Mouse (Mus musculus): Measurements from ENCODE around the gene Hnrnpa3. TPM values are rescaled to one million over a fixed set of nuclear protein-coding genes. Genes with fewer than 3 reads are reported as not detected.

Gene Hnrnpa3
- polyA plus RNA-seq, 1 experiment from 2014 or later, result 139 TPM

DNA sequence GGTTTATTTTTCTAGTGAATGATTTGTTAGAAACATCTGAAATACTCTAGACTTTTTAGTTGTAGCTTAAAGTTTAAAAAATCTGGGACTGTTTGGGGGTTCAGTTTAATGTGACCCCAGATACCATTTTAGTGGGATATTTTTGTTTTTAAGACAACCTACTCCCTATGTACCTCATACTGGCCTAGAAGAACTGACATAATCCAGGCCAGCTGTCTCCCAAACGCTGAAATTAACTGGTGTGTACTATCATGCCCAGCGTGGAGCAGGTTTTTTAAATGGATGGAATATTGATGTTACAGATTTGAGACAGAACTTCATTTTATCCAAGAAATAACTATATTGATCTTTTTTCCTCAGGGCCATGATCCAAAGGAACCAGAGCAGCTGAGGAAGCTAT is 2.0 kb downstream of the Hnrnpa3 start:
- Histone ChIP-seq H3K27ac (ENCODE audit: low read length) (no peak overlapping the region; the same call in 1 of the 2 replicates), H3K9me3 (replicated peaks; ENCODE audit: control insufficient read depth, low read length) (no peaks in the 10 kb centered on the region), H3K36me3 (ENCODE audit: control insufficient read depth, insufficient read depth) (peaks cover 22% of the 10 kb centered on the region), H3K4me2 (ENCODE audit: low read depth, low read length) (peak overlapping the region; percentile 86), H3K27me3 (ENCODE audit: control insufficient read depth, insufficient read depth, low read length) (no peaks in the 10 kb centered on the region), H3K9ac (ENCODE audit: low read length) (peak overlapping the region; percentile 99), H3K4me3 (ENCODE audit: low read length) (peak overlapping the region; percentile 93), H3K4me1 (ENCODE audit: control insufficient read depth, insufficient read depth, low read length) (peaks cover 16% of the 10 kb centered on the region)
- 18% methylated on average over 2 of the region's 2 CpGs for WGBS
- no peak for ATAC-seq (replicated peaks; ENCODE audit: extremely low read depth, insufficient read depth, low FRiP score)

DNA sequence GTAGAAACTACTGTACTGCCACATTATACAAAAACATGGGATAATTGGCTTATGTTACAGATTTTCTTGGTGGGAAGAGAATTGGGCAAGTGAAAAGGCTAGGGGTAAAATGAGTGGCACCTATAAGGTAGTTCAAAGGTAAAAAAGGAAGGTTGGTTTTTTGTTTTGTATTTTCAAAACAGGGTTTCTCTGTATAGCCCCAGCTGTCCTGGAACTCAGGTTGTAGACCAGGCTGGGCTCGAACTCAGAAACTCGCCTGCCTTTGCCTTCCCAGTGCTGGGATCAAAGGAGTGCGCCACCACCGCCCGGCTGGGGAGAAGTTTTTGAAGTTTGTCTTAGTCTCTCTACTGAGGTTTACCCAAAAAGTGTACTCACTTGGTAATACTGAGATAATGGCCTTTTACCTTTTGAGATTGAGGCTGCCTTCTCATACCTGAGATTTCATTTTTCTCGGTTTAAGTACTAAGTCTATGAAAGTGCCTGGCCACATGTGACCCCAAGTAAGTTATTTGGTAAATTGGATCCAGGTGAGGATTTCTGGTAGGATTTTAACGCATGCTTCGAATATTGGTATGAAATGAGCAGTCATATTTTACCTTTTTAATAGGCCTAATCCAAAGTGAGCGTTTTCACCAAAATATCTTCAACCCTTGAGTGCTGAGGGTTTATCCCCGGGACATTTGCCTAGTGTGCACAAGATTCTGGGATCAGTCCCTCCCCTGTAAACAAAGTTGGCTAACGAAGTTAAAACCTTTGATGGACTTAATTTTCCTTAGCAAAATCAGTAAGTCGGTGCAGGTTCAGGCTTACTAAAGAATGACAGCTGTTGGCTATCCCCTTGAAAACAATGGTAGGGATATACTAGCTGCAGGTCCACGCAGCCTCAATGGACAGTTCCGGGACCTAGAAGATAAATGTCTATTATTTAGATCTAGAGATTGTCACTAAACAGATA is 10.7 kb downstream of the Hnrnpa3 start:
- no peaks in the 10 kb centered on the region for H3K27me3 ChIP-seq (ENCODE audit: control insufficient read depth, insufficient read depth, low read length)
- no peak overlapping the region for H3K4me2 ChIP-seq (ENCODE audit: low read depth, low read length)
- H3K9ac ChIP-seq (ENCODE audit: low read length), result no peak overlapping the region
- H3K4me1 ChIP-seq (ENCODE audit: control insufficient read depth, insufficient read depth, low read length), result no peaks in the 10 kb centered on the region
- no peak overlapping the region for H3K4me3 ChIP-seq (ENCODE audit: low read length)
- peaks cover 2% of the 10 kb centered on the region; the same call in 1 of the 2 replicates for H3K36me3 ChIP-seq (ENCODE audit: control insufficient read depth, insufficient read depth)
- WGBS, result 46% methylated on average over 14 of the region's 14 CpGs
- no peaks in the 10 kb centered on the region for H3K9me3 ChIP-seq (replicated peaks; ENCODE audit: control insufficient read depth, low read length)
- no peak overlapping the region for H3K27ac ChIP-seq (ENCODE audit: low read length)
- no peak for ATAC-seq (replicated peaks; ENCODE audit: extremely low read depth, insufficient read depth, low FRiP score)

DNA sequence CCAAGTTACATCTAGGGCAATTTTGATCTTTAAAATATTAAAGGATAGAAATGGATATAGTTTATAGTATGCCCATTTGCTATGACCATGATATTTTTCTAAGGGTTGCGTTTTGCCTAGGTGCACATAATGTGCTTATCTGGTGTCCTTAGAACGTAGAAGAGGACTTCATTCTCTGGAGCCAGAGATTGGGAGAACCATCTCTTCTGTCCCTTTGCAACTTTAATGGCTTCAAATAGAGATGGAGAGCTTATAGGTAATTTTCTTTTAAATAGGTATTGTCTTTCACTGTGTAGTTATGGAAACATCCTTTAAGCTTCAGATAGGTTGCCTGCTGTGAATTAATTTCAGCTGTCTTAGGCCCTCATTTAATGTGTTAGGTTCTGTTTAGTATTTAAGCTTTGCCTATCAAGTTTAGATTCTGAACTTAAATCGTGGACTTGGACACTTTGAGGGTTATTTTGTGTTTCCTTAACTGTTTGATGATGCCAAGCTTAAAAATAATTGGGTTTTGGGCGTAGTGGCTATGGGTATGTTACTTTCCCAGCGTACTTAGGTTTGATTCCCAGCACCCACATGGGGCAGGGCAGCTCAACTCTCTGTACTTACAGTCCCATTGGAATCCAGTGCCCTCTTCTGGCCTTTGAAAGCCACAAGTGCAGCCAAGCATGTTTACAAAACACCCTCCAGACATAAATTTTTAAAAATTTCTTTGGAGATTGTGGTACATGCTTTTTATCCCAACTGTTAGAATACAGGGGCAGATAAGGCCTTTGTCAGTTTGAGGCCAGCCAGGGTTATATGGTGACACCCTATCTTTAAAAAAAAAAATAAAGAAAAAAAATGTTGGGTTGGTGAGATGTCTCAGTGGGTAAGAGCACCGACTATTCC is 11.6 kb downstream of the Hnrnpa3 start:
- H3K4me1 ChIP-seq (ENCODE audit: control insufficient read depth, insufficient read depth, low read length), result no peaks in the 10 kb centered on the region
- no peak overlapping the region for H3K4me3 ChIP-seq (ENCODE audit: low read length)
- H3K27ac ChIP-seq (ENCODE audit: low read length), result no peak overlapping the region
- no peaks in the 10 kb centered on the region for H3K9me3 ChIP-seq (replicated peaks; ENCODE audit: control insufficient read depth, low read length)
- H3K4me2 ChIP-seq (ENCODE audit: low read depth, low read length), result no peak overlapping the region
- peaks cover 4% of the 10 kb centered on the region for H3K36me3 ChIP-seq (ENCODE audit: control insufficient read depth, insufficient read depth)
- ATAC-seq (replicated peaks; ENCODE audit: extremely low read depth, insufficient read depth, low FRiP score), result no peak
- H3K9ac ChIP-seq (ENCODE audit: low read length), result no peak overlapping the region
- H3K27me3 ChIP-seq (ENCODE audit: control insufficient read depth, insufficient read depth, low read length), result no peaks in the 10 kb centered on the region
- WGBS, result 79% methylated on average over 6 of the region's 6 CpGs

DNA sequence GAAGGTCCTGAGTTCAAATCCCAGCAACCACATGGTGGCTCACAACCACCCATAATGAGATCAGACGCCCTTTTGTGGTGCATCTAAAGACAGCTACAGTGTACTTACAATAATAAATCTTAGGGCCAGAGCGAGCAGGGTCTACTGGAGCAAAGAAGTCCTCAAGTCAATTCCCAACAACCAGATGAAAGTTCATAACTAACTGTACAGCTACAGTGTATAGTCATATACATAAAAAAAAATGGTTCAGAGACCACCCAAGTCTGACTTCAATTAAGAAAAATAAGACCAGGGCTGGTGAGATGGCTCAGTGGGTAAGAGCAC is 12.2 kb downstream of the Hnrnpa3 start:
- 0 out of 2 replicates have a peak, but pooled peaks have one; percentile 25 for ATAC-seq (replicated peaks; ENCODE audit: extremely low read depth, insufficient read depth, low FRiP score)
- Histone ChIP-seq H3K4me2 (ENCODE audit: low read depth, low read length) (no peak overlapping the region), H3K4me1 (ENCODE audit: control insufficient read depth, insufficient read depth, low read length) (no peaks in the 10 kb centered on the region), H3K27ac (ENCODE audit: low read length) (no peak overlapping the region), H3K36me3 (ENCODE audit: control insufficient read depth, insufficient read depth) (peaks cover 8% of the 10 kb centered on the region), H3K27me3 (ENCODE audit: control insufficient read depth, insufficient read depth, low read length) (no peaks in the 10 kb centered on the region), H3K4me3 (ENCODE audit: low read length) (no peak overlapping the region), H3K9ac (ENCODE audit: low read length) (no peak overlapping the region), H3K9me3 (replicated peaks; ENCODE audit: control insufficient read depth, low read length) (no peaks in the 10 kb centered on the region)
- WGBS, result 83% methylated on average over 2 of the region's 2 CpGs

DNA sequence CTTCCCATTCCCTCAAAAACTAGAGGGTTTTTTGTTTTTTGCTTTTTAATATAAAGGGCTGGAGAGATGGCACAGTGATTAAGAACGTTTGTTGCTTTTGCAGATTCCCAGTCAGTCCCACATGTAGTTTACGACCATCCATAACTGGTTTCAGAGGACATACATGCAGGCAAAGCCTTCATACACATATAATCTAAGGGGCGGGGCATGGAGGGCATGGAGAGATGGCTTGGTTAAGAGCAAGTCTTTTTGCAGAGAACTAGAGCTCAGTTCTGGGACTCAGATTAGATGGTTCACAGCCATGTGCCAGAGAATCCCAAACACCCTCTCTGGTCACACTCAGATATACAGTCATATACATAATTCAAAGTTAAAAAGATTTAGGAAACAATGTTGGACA is 13.5 kb downstream of the Hnrnpa3 start:
- H3K4me3 ChIP-seq (ENCODE audit: low read length), result no peak overlapping the region

DNA sequence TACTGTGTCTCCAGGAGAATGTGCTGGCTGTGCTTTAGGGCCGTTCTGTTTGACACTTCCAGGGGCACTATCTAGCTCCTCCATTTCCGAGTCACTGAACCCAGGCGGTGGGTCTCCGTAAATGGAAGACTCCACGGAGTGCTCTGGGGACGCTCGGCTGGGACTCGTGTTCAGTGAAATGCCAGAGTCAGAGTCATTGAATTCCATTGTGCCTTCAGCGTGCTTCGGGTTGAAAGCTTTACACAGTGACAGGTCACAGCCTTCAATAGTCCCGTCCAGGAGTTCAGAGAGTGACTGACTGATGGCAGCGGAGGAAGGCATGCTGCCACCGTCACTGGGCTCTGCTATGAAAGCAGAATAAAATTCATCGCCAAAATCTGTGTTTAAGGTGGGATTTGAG is 17.5 kb downstream of the Hnrnpa3 start:
- H3K27me3 ChIP-seq (ENCODE audit: control insufficient read depth, insufficient read depth, low read length), result no peaks in the 10 kb centered on the region
- WGBS, result 52% methylated on average over 14 of the region's 14 CpGs
- peaks cover 13% of the 10 kb centered on the region for H3K4me1 ChIP-seq (ENCODE audit: control insufficient read depth, insufficient read depth, low read length)
- H3K9ac ChIP-seq (ENCODE audit: low read length), result 0 out of 2 replicates have a peak overlapping the region, but pooled peaks have one; percentile 15
- ATAC-seq (replicated peaks; ENCODE audit: extremely low read depth, insufficient read depth, low FRiP score), result peak; percentile 80
- no peaks in the 10 kb centered on the region for H3K9me3 ChIP-seq (replicated peaks; ENCODE audit: control insufficient read depth, low read length)
- H3K27ac ChIP-seq (ENCODE audit: low read length), result peak overlapping the region; percentile 73
- H3K36me3 ChIP-seq (ENCODE audit: control insufficient read depth, insufficient read depth), result peaks cover 29% of the 10 kb centered on the region
- no peak overlapping the region for H3K4me3 ChIP-seq (ENCODE audit: low read length)
- H3K4me2 ChIP-seq (ENCODE audit: low read depth, low read length), result no peak overlapping the region

More for the DNA sequence above, 13.5 kb downstream of the Hnrnpa3 start:
- ATAC-seq (replicated peaks; ENCODE audit: extremely low read depth, insufficient read depth, low FRiP score), result no peak
- Histone ChIP-seq H3K36me3 (ENCODE audit: control insufficient read depth, insufficient read depth) (peaks cover 18% of the 10 kb centered on the region), H3K9me3 (replicated peaks; ENCODE audit: control insufficient read depth, low read length) (no peaks in the 10 kb centered on the region), H3K27me3 (ENCODE audit: control insufficient read depth, insufficient read depth, low read length) (no peaks in the 10 kb centered on the region), H3K27ac (ENCODE audit: low read length) (no peak overlapping the region), H3K4me1 (ENCODE audit: control insufficient read depth, insufficient read depth, low read length) (peaks cover 4% of the 10 kb centered on the region; the same call in 1 of the 2 replicates), H3K9ac (ENCODE audit: low read length) (no peak overlapping the region), H3K4me2 (ENCODE audit: low read depth, low read length) (no peak overlapping the region)
- WGBS, result 65% methylated on average over 3 of the region's 3 CpGs

DNA sequence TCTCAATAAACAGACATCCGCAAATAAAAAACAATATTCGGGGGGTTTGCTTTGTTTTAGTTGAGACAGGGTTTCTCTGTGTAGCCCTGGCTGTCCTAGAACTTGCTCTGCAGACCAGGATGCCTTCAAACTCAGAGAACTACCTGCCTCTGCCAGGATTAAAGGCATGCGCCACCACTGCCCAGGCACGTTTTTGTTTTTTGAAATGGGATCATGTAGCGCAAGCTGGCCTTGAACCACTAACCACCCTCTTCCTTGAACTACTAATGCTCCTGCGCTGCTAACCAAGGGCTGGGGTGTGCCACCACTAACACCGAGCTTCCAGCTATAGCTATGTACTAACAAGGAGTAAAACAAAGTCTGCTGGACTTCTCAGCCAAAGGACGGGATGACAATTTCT is 20.9 kb downstream of the Hnrnpa3 start:
- peaks cover 38% of the 10 kb centered on the region for H3K4me1 ChIP-seq (ENCODE audit: control insufficient read depth, insufficient read depth, low read length)
- H3K4me3 ChIP-seq (ENCODE audit: low read length), result no peak overlapping the region
- peaks cover 27% of the 10 kb centered on the region for H3K36me3 ChIP-seq (ENCODE audit: control insufficient read depth, insufficient read depth)
- no peak overlapping the region for H3K9ac ChIP-seq (ENCODE audit: low read length)
- no peak overlapping the region for H3K27ac ChIP-seq (ENCODE audit: low read length)
- WGBS, result 91% methylated on average over 8 of the region's 8 CpGs
- ATAC-seq (replicated peaks; ENCODE audit: extremely low read depth, insufficient read depth, low FRiP score), result no peak
- H3K4me2 ChIP-seq (ENCODE audit: low read depth, low read length), result no peak overlapping the region
- H3K9me3 ChIP-seq (replicated peaks; ENCODE audit: control insufficient read depth, low read length), result no peaks in the 10 kb centered on the region
- no peaks in the 10 kb centered on the region for H3K27me3 ChIP-seq (ENCODE audit: control insufficient read depth, insufficient read depth, low read length)

DNA sequence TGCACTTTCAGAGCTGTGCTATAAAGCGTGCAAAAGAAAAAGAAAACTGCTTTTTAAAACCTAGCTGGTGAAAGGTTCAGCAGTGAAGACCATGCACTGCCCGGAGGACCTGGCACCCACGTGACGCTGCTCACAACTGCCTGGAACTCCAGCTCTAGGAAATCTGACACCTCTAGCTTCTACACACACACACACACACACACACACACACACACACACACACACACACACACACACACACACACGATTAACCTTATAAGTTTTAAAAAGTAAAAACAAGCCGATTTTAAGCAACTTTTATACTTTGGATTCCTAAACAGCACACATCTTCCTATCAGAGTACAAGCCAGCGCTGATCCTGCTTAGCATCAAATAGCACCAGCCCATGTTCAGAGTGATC is 22.4 kb downstream of the Hnrnpa3 start:
- H3K4me2 ChIP-seq (ENCODE audit: low read depth, low read length), result peak overlapping the region; percentile 50
- 0 out of 2 replicates have a peak overlapping the region, but pooled peaks have one; percentile 4 for H3K4me3 ChIP-seq (ENCODE audit: low read length)
- peak overlapping the region; percentile 59 for H3K9ac ChIP-seq (ENCODE audit: low read length)
- peaks cover 50% of the 10 kb centered on the region for H3K4me1 ChIP-seq (ENCODE audit: control insufficient read depth, insufficient read depth, low read length)
- H3K9me3 ChIP-seq (replicated peaks; ENCODE audit: control insufficient read depth, low read length), result no peaks in the 10 kb centered on the region
- H3K36me3 ChIP-seq (ENCODE audit: control insufficient read depth, insufficient read depth), result peaks cover 19% of the 10 kb centered on the region
- H3K27ac ChIP-seq (ENCODE audit: low read length), result peak overlapping the region; percentile 89
- ATAC-seq (replicated peaks; ENCODE audit: extremely low read depth, insufficient read depth, low FRiP score), result no peak; the same call in 1 of the 2 replicates
- H3K27me3 ChIP-seq (ENCODE audit: control insufficient read depth, insufficient read depth, low read length), result no peaks in the 10 kb centered on the region
- 27% methylated on average over 7 of the region's 7 CpGs for WGBS

Data from heart, embryonic 16.5 days (tissue).